Mouse (Mus musculus) E14TG2a.4 (cell line): ENCODE data around the gene Gm37240.

Experiments
- CTCF ChIP-seq: conservative IDR thresholded peaks from 2 replicates; pipeline ENCODE4 v1.5.1; 2014; ENCODE audit warnings: low read length
- NANOG ChIP-seq: IDR thresholded peaks from 2 replicates; pipeline ENCODE4 v1.6.1; 2014; ENCODE audit warnings: borderline replicate concordance, low read length, mixed read lengths
- POU5F1 ChIP-seq: IDR thresholded peaks from 2 replicates; pipeline ENCODE4 v1.6.1; 2014; ENCODE audit warnings: low read length, borderline replicate concordance

DNA sequence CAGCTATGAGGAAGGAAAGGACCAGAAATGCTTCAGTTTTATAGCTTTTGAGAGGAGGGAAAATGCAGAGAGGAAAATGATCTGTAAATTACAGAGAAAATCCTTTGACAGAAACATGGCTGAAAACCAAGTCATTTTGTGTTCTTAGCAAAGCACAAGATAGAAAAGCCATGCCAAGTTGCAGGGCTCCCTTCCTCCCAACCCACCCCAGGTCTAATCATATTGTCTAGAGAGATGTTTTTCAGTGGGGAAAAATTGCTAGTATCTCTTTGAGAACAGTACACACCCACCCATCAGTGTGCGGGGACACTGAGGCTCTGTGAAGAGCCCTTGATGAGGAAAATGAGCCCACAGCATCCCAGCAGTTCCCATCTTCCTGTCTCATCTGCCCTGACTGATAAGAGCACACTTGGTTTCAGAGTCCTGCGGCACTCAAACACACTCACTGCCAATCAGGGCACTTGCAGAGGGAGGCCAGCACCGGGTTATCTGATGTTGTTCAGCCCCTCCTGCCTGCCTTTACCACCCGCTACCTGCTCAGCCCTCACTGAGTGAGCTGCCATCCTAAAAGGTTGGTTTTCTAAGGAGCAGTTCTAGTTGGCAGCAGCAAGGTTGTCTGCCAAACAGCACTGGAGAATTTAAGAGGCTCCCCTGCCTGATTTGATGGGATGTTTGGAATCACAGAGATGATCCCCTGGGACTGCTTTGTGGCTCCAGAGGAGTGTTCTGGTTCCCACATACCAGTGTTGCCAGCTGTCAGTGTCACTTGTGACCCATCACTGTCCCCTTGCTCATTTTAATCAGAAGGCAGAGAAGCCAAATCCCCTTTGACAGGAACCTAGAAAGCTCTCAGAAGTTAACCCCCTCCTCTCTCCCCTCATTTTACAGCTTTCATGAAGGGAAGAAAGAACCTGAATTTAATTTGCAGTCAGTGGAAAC is 234.3 kb downstream of the Gm37240 start:
- TF ChIP-seq CTCF: no peak
- TF ChIP-seq POU5F1: no peak
- no peak for TF ChIP-seq NANOG
